Mouse (Mus musculus) bone marrow macrophage, adult 2 months (primary cell): ENCODE measurements around the gene Rpn1.

Experiments
- CTCF ChIP-seq: IDR thresholded peaks from 2 replicates; pipeline ENCODE4 v1.5.1; 2012; ENCODE audit warnings: low read depth, mild to moderate bottlenecking, low read length, moderate library complexity
- POLR2A ChIP-seq: IDR thresholded peaks from 2 replicates; pipeline ENCODE4 v1.6.1; 2012; ENCODE audit warnings: mild to moderate bottlenecking, low read depth, low read length, borderline replicate concordance

GRCm38 (mm10) chr6:88151335-88151734, 67.1 kb downstream of the Rpn1 start:
- TF ChIP-seq CTCF (no peak), POLR2A (no peak)
